Mouse (Mus musculus) hematopoietic multipotent progenitor cell, adult 10-12 weeks (in vitro differentiated cells): ENCODE measurements around the gene Ifi209. TPM values are rescaled to one million over a fixed set of nuclear protein-coding genes. Genes with fewer than 3 reads are reported as not detected.

Experiments
- polyA plus RNA-seq: library from polyadenylated mRNA; stranded (reverse); fragments of >175 nt; gene quantifications from 2 replicates; pipeline ENCODE4 v1.2.3, GENCODE M21; 2012; ENCODE audit warnings: low replicate concordance

Ifi209 gene
- polyA plus RNA-seq, result 0.62 and 5.1 TPM in 2 replicates

DNA sequence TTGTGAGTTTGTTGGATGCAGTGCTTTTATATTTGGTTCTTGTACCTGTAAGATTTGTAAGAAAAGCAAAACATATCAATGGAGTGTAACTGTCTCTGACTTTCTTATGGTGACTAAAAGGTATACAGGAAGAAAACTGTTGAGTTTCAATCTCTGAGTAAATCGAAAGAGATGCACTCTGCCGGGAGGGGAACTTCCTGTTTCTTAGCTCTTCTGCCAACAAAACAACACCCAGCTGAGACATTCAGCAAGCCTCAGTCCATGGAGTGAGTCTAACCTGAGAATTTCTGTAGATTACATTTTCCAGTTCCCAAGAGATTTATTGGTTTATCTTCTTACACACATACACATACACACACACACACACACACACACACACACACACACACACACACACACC is at the start of gene Ifi209:
TSS of gene Ifi209 (plus strand) at position 296 of the 400 bp plus-strand sequence.

DNA sequence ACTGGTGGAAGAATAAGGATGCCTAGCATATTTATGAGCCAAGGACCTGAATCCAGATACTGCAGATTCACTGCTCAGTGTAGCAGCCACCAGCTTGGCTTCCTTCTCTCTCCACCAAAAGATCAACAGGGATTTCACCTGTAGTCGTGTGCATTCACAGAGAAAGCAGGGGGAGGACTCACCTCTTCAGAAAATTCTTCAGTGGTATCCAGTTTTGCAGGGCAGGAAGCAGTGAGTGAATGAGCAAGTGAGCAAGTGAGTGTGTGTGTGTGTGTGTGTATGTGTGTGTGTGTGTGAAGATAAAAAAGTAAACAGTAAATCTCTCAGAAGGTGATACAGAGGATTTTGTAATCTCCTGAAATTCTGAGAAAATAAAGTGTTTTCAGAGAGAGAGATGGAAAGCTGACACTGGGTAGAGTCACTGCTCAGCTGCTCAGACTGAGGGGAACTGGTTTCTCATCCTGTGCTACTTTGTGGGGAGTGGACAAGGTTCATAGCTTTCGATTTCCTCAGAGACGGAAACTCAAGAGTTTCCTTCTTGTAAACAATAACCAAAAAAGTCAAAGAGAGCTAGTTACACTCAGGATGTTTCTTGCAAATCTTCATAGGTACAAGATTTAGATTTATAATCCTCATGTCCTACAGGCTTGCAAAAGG is 31.8 kb upstream of the Ifi209 start, which contains the start of gene Ifi213:
TSS of gene Ifi213 (minus strand) at position 437 of the 657 bp plus-strand sequence.

DNA sequence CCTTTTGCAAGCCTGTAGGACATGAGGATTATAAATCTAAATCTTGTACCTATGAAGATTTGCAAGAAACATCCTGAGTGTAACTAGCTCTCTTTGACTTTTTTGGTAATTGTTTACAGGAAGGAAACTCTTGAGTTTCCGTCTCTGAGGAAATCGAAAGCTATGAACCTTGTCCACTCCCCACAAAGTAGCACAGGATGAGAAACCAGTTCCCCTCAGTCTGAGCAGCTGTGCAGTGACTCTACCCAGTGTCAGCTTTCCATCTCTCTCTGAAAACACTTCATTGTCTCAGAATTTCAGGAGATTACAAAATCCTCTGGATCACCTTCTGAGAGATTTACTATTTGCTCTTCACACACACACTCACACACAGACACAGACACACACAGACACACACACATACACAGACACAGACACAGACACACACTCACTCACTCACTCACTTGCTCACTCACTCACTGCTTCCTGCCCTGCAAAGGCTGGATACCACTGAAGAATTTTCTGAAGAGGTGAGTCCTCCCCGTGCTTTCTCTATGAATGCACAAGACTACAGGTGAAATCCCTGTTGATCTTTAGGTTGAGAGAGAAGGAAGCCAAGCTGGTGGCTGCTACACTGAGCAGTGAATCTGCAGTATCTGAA is 42.9 kb downstream of the Ifi209 start, which contains the start of gene Ifi208:
TSS of gene Ifi208 (plus strand) at position 218 of the 640 bp plus-strand sequence.

Other genes starting within 250 kb of the Ifi209 start
- gene Ifi206, start 139.9 kb upstream of the Ifi209 start, polyA plus RNA-seq, result 0.43 and 0.98 TPM in 2 replicates
- gene Ifi214, start 95.0 kb upstream of the Ifi209 start, polyA plus RNA-seq, result 1.1 and 3.0 TPM in 2 replicates
- gene Ifi213, start 31.6 kb upstream of the Ifi209 start, polyA plus RNA-seq, result 0.13 and 0.17 TPM in 2 replicates
- gene Ifi208, start 42.8 kb downstream of the Ifi209 start, polyA plus RNA-seq, result 1.4 and 2.0 TPM in 2 replicates
- 0.62 and 1.4 TPM in 2 replicates for gene Ifi207, start 110.8 kb downstream of the Ifi209 start, polyA plus RNA-seq
- 0.26 and 1.6 TPM in 2 replicates for gene Ifi204, start 136.0 kb downstream of the Ifi209 start, polyA plus RNA-seq